Mouse (Mus musculus) hindbrain, postnatal 0 days (tissue): ENCODE data around the gene Tmem8. TPM values are rescaled to one million over a fixed set of nuclear protein-coding genes. Genes with fewer than 3 reads are reported as not detected.
A peak's percentile ranks its signal among the peaks of the same experiment; 100 is the strongest.

Source experiments
- ATAC-seq: fragments of 200-750 bp; cut with Nextera tagmentation; 2 replicates; pipeline ENCODE4 v1.8.0; 2017; ENCODE audit warnings: mild to moderate bottlenecking, moderate TSS enrichment, moderate library complexity
- DNase-seq: peaks from one replicate; pipeline ENCODE4 v3.0.0-alpha.2; 2015; ENCODE audit warnings: low spot score
- H3K27ac ChIP-seq: fragments of 300-500 bp; sonication (generic); 2 replicates; pipeline ENCODE4 v1.5.1; 2014; ENCODE audit warnings: mild to moderate bottlenecking
- H3K27me3 ChIP-seq: fragments of 300-500 bp; sonication (generic); 2 replicates; pipeline ENCODE4 v1.6.1; 2014; ENCODE audit warnings: low read length, mixed read lengths; ENCODE audit not compliant: insufficient read depth
- H3K36me3 ChIP-seq: fragments of 300-500 bp; sonication (generic); 2 replicates; pipeline ENCODE4 v1.6.1; 2014; ENCODE audit warnings: low read length, mixed read lengths; ENCODE audit not compliant: insufficient read depth
- H3K4me1 ChIP-seq: fragments of 300-500 bp; sonication (generic); 2 replicates; pipeline ENCODE4 v1.6.1; 2014; ENCODE audit warnings: antibody characterized with exemption, low read length, mixed read lengths; ENCODE audit not compliant: insufficient read depth
- H3K4me2 ChIP-seq: fragments of 300-500 bp; sonication (generic); 2 replicates; pipeline ENCODE4 v1.6.1; 2014; ENCODE audit warnings: low read depth, mild to moderate bottlenecking, low read length, moderate library complexity, mixed read lengths
- H3K4me3 ChIP-seq: fragments of 300-500 bp; sonication (generic); 2 replicates; pipeline ENCODE4 v1.5.1; 2014; ENCODE audit warnings: low read length
- H3K9ac ChIP-seq: fragments of 300-500 bp; sonication (generic); replicated peaks from 2 replicates; pipeline ENCODE4 v1.6.1; 2014; ENCODE audit warnings: mild to moderate bottlenecking, low read length, moderate library complexity, mixed read lengths
- H3K9me3 ChIP-seq: fragments of 300-500 bp; sonication (generic); 2 replicates; pipeline ENCODE4 v1.6.1; 2016; ENCODE audit warnings: low read length, mixed read lengths
- CTCF ChIP-seq: IDR thresholded peaks from 2 replicates; pipeline ENCODE4 v1.5.1; 2016; ENCODE audit warnings: antibody characterized with exemption, control low read depth, low read depth
- WGBS: fragments of 180-500 bp; shearing (Covaris S2); extraction: QIAGEN DNeasy Blood & Tissue Kit; methylation state at CpG from one replicate; pipeline ENCODE4 v1.1.7; 2014; 5-methylcytosine and 5-hydroxymethylcytosine counted together
- polyA plus RNA-seq: library from polyadenylated mRNA; unstranded; fragments of >200 nt; fragmentation: Nextera tagmentation; extraction: Ambion mirVana; gene quantifications from 2 replicates; pipeline ENCODE4 v1.2.1, GENCODE M21; 2015
- total RNA-seq: library from RNA; depleted of rRNA; stranded (reverse); fragments of >200 nt; gene quantifications from 2 replicates; pipeline ENCODE4 v1.2.3, GENCODE M21; 2014; rRNA removed

The Tmem8 gene
- total and polyA plus RNA-seq, 2 experiments from 2014 or later = 3.8 to 11.8 TPM

- Histone ChIP-seq H3K27me3 (no peaks in the 10 kb centered on the region), H3K36me3 (peaks cover 10% of the 10 kb centered on the region), H3K27ac (peak overlapping the region; percentile 96), H3K9me3 (no peaks in the 10 kb centered on the region), H3K9ac (peak overlapping the region; percentile 96), H3K4me2 (peak overlapping the region; percentile 68), H3K4me3 (peak overlapping the region; percentile 94), H3K4me1 (peaks cover 8% of the 10 kb centered on the region)
- ATAC-seq = peak; percentile 73
- TF ChIP-seq CTCF = no peak
- WGBS = under 1% methylated on average over 54 of the region's 58 CpGs
- peak; percentile 67 for DNase-seq
Observed at GRCm38 (mm10) chr17:26138901-26139381, 25.8 kb downstream of the Tmem8 start.

GRCm38 (mm10) chr17:26142796-26143195, 29.7 kb downstream of the Tmem8 start:
- Histone ChIP-seq H3K9ac (no peak overlapping the region), H3K4me2 (no peak overlapping the region), H3K27me3 (no peaks in the 10 kb centered on the region), H3K9me3 (no peaks in the 10 kb centered on the region), H3K36me3 (peaks cover 18% of the 10 kb centered on the region), H3K4me1 (peaks cover 8% of the 10 kb centered on the region), H3K27ac (no peak overlapping the region), H3K4me3 (no peak overlapping the region)
- TF ChIP-seq CTCF = no peak
- WGBS = 92% methylated on average over 4 of the region's 4 CpGs
- DNase-seq (no peak), ATAC-seq (no peak)

- Histone ChIP-seq H3K9ac (no peak overlapping the region), H3K9me3 (no peaks in the 10 kb centered on the region), H3K4me3 (no peak overlapping the region), H3K4me2 (no peak overlapping the region), H3K27ac (no peak overlapping the region), H3K36me3 (peaks cover 18% of the 10 kb centered on the region), H3K4me1 (peaks cover 8% of the 10 kb centered on the region), H3K27me3 (no peaks in the 10 kb centered on the region)
- WGBS = 95% methylated on average over 5 of the region's 5 CpGs
- DNase-seq = no peak
- TF ChIP-seq CTCF = no peak
- ATAC-seq = no peak
Observed at GRCm38 (mm10) chr17:26143386-26143785, 30.3 kb downstream of the Tmem8 start.

GRCm38 (mm10) chr17:26149056-26149455, 36.0 kb downstream of the Tmem8 start:
- TF ChIP-seq CTCF = no peak
- no peak for DNase-seq
- WGBS = 85% methylated on average over 2 of the region's 2 CpGs
- Histone ChIP-seq H3K27me3 (no peaks in the 10 kb centered on the region), H3K27ac (no peak overlapping the region), H3K9me3 (no peaks in the 10 kb centered on the region), H3K4me2 (no peak overlapping the region), H3K9ac (no peak overlapping the region), H3K36me3 (peaks cover 6% of the 10 kb centered on the region; the same call in 1 of the 2 replicates), H3K4me1 (no peaks in the 10 kb centered on the region), H3K4me3 (no peak overlapping the region)
- no peak for ATAC-seq

- TF ChIP-seq CTCF = no peak
- no peak overlapping the region for H3K4me3 ChIP-seq
- H3K27ac ChIP-seq = no peak overlapping the region
- H3K9ac ChIP-seq = no peak overlapping the region
- no peaks in the 10 kb centered on the region for H3K4me1 ChIP-seq
- ATAC-seq (no peak), DNase-seq (no peak)
- no peaks in the 10 kb centered on the region for H3K27me3 ChIP-seq
- H3K36me3 ChIP-seq = no peaks in the 10 kb centered on the region
- no peak overlapping the region for H3K4me2 ChIP-seq
- 96% methylated on average over 2 of the region's 2 CpGs for WGBS
- no peaks in the 10 kb centered on the region for H3K9me3 ChIP-seq
Observed at GRCm38 (mm10) chr17:26151886-26152630, 39.0 kb downstream of the Tmem8 start.

GRCm38 (mm10) chr17:26162736-26163135, 49.6 kb downstream of the Tmem8 start:
- WGBS = 90% methylated on average over 1 of the region's 1 CpGs

GRCm38 (mm10) chr17:26168039-26168438, 54.9 kb downstream of the Tmem8 start:
- Histone ChIP-seq H3K9me3 (no peaks in the 10 kb centered on the region), H3K36me3 (no peaks in the 10 kb centered on the region), H3K4me1 (no peaks in the 10 kb centered on the region), H3K4me2 (no peak overlapping the region), H3K9ac (no peak overlapping the region), H3K27ac (no peak overlapping the region), H3K27me3 (no peaks in the 10 kb centered on the region), H3K4me3 (no peak overlapping the region)
- WGBS = 91% methylated on average over 2 of the region's 2 CpGs
- no peak for ATAC-seq
- DNase-seq = no peak
- TF ChIP-seq CTCF = no peak

More at GRCm38 (mm10) chr17:26162736-26163135, 49.6 kb downstream of the Tmem8 start:
- no peaks in the 10 kb centered on the region for H3K27me3 ChIP-seq
- no peak for DNase-seq
- H3K4me1 ChIP-seq = no peaks in the 10 kb centered on the region
- no peak overlapping the region for H3K27ac ChIP-seq
- H3K9me3 ChIP-seq = no peaks in the 10 kb centered on the region
- ATAC-seq = no peak
- no peak overlapping the region for H3K9ac ChIP-seq
- TF ChIP-seq CTCF = no peak
- no peak overlapping the region for H3K4me2 ChIP-seq
- no peaks in the 10 kb centered on the region for H3K36me3 ChIP-seq
- H3K4me3 ChIP-seq = no peak overlapping the region

Other genes with a start within 250 kb of the Tmem8 start
- gene Mcrip2, start 244.5 kb upstream of the Tmem8 start, total RNA-seq = 27.0 and 32.1 TPM in 2 replicates
- gene Mcrip2, start 244.5 kb upstream of the Tmem8 start, polyA plus RNA-seq = 54.3 and 54.7 TPM in 2 replicates
- 50.0 and 63.1 TPM in 2 replicates for gene Mettl26, start 238.2 kb upstream of the Tmem8 start, total RNA-seq
- gene Mettl26, start 238.2 kb upstream of the Tmem8 start, polyA plus RNA-seq = 62.9 and 64.8 TPM in 2 replicates
- 1.2 and 1.5 TPM in 2 replicates for gene Wfikkn1, start 232.4 kb upstream of the Tmem8 start, total RNA-seq
- gene Wfikkn1, start 232.4 kb upstream of the Tmem8 start, polyA plus RNA-seq = 0.33 and 0.58 TPM in 2 replicates
- 33.2 and 39.1 TPM in 2 replicates for gene Rab40c, start 193.6 kb upstream of the Tmem8 start, total RNA-seq
- 34.7 and 35.3 TPM in 2 replicates for gene Rab40c, start 193.6 kb upstream of the Tmem8 start, polyA plus RNA-seq
- gene Pigq, start 168.4 kb upstream of the Tmem8 start, total RNA-seq = 90.6 and 99.7 TPM in 2 replicates
- gene Pigq, start 168.4 kb upstream of the Tmem8 start, polyA plus RNA-seq = 69.7 and 76.3 TPM in 2 replicates
- 0.61 and 0.68 TPM in 2 replicates for gene Nhlrc4, start 168.3 kb upstream of the Tmem8 start, total RNA-seq
- gene Nhlrc4, start 168.3 kb upstream of the Tmem8 start, polyA plus RNA-seq = 0.30 and 0.72 TPM in 2 replicates
- gene A930017K11Rik, start 160.7 kb upstream of the Tmem8 start, total RNA-seq = 5.6 and 7.2 TPM in 2 replicates
- gene A930017K11Rik, start 160.7 kb upstream of the Tmem8 start, polyA plus RNA-seq = 4.4 and 5.0 TPM in 2 replicates
- gene Capn15, start 127.5 kb upstream of the Tmem8 start, total RNA-seq = 35.1 and 41.4 TPM in 2 replicates
- gene Capn15, start 127.5 kb upstream of the Tmem8 start, polyA plus RNA-seq = 19.0 and 20.1 TPM in 2 replicates
- gene Rab11fip3, start 43.7 kb upstream of the Tmem8 start, total RNA-seq = 34.7 and 41.9 TPM in 2 replicates
- 16.6 and 17.9 TPM in 2 replicates for gene Rab11fip3, start 43.7 kb upstream of the Tmem8 start, polyA plus RNA-seq
- gene Decr2, start 23.0 kb upstream of the Tmem8 start, total RNA-seq = 35.6 and 40.6 TPM in 2 replicates
- 41.1 and 44.7 TPM in 2 replicates for gene Decr2, start 23.0 kb upstream of the Tmem8 start, polyA plus RNA-seq
- gene Nme4, start 17.7 kb upstream of the Tmem8 start, total RNA-seq = 20.1 and 23.3 TPM in 2 replicates
- gene Nme4, start 17.7 kb upstream of the Tmem8 start, polyA plus RNA-seq = 16.0 and 18.3 TPM in 2 replicates
- gene Mrpl28, start 10.2 kb downstream of the Tmem8 start, total RNA-seq = 107 and 138 TPM in 2 replicates
- gene Mrpl28, start 10.2 kb downstream of the Tmem8 start, polyA plus RNA-seq = 189 and 194 TPM in 2 replicates
- 36.0 and 51.3 TPM in 2 replicates for gene Axin1, start 25.4 kb downstream of the Tmem8 start, total RNA-seq
- 10.0 and 11.2 TPM in 2 replicates for gene Axin1, start 25.4 kb downstream of the Tmem8 start, polyA plus RNA-seq
- gene Pdia2, start 85.8 kb downstream of the Tmem8 start, total RNA-seq = not detected in 2 replicates
- 0.09 and 0.66 TPM in 2 replicates for gene Pdia2, start 85.8 kb downstream of the Tmem8 start, polyA plus RNA-seq
- 35.8 and 38.5 TPM in 2 replicates for gene Rgs11, start 89.7 kb downstream of the Tmem8 start, total RNA-seq
- 20.5 and 28.5 TPM in 2 replicates for gene Rgs11, start 89.7 kb downstream of the Tmem8 start, polyA plus RNA-seq
- gene Arhgdig, start 94.5 kb downstream of the Tmem8 start, total RNA-seq = 280 and 290 TPM in 2 replicates
- gene Arhgdig, start 94.5 kb downstream of the Tmem8 start, polyA plus RNA-seq = 376 and 384 TPM in 2 replicates
- gene Fam234a, start 130.9 kb downstream of the Tmem8 start, total RNA-seq = 42.4 and 42.6 TPM in 2 replicates
- 34.9 and 37.5 TPM in 2 replicates for gene Fam234a, start 130.9 kb downstream of the Tmem8 start, polyA plus RNA-seq
- 81.8 and 82.7 TPM in 2 replicates for gene Luc7l, start 139.6 kb downstream of the Tmem8 start, total RNA-seq
- 84.5 and 91.1 TPM in 2 replicates for gene Luc7l, start 139.6 kb downstream of the Tmem8 start, polyA plus RNA-seq